Mouse (Mus musculus): ENCODE measurements at regions not wholly inside any gene's neighbourhood (a gene's known extent, or its start where the extent isn't known, plus 50 kb on each side); places are given as distances from the start of the nearest gene placed in this dataset.
"Not testable (repeated sequence)": the region's sequence is repeated elsewhere in the genome, so short reads cannot be mapped to it uniquely, and the experiment has no call there.

GRCm38 (mm10) chr13:10950658-10951057 lies 590.0 kb upstream of the Chrm3 start:
- TF ChIP-seq CTCF, EP300 (IDR thresholded peaks at IDR 0.05; ENCODE audit: low read depth): not testable (repeated sequence)
